Mouse (Mus musculus) cerebellum, adult 11-12 months (tissue): ENCODE measurements at regions not wholly inside any gene's neighbourhood (a gene's known extent, or its start where the extent isn't known, plus 50 kb on each side); places are given as distances from the start of the nearest gene placed in this dataset.

Experiments used
- DNase-seq: peaks from one replicate; pipeline ENCODE4 v3.0.0; 2022

DNA sequence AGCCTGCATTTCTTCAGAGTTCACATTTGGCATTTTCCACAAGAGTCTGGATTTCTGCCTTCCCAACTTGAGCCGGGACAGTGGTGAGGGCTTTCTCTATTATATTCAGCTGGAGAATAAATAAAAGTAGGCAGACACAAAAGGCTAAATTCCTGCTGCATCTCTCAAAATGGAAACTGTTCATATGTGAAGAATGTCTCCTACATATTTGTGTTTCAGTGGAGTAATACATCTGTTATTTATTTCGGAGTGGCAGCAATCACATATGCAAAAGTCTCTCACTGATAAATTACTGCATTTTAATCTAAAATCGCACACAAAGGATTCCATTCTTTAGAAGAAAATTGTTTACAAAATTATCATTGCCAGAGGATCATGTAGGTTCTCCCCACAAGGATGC, 230.9 kb upstream of the Tank start:
- DNase-seq, result no peak

GRCm38 (mm10) chr2:61346012-61346760, 232.2 kb upstream of the Tank start:
- DNase-seq, result no peak

DNA sequence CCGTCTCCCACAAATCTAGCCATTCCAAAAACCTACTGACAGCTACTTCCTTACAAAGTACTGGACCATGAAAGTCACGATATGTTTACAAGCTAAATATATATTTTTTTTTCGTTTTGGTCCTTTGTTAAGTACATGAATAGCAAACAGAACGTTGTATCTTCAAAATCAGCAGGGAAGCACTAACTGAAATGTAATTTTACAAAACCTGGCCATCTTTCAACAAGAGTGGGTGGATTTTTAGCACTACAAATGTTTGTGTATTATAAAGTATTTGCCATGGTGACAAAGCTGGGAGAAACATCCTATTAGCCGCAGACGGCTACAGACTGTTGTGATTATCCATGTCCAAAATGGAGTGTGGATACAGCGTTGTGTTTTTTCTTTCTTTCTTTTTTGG, 233.1 kb upstream of the Tank start:
- DNase-seq, result no peak

GRCm38 (mm10) chr2:61344556-61345131, 233.7 kb upstream of the Tank start:
- no peak for DNase-seq

GRCm38 (mm10) chr2:61341254-61341653, 237.1 kb upstream of the Tank start:
- no peak for DNase-seq

GRCm38 (mm10) chr2:61319226-61319625, 259.2 kb upstream of the Tank start:
- no peak for DNase-seq

- DNase-seq, result no peak
These were observed 268.0 kb upstream of the Tank start for GRCm38 (mm10) chr2:61310405-61310804.

- DNase-seq, result no peak
These were observed 269.2 kb upstream of the Tank start for GRCm38 (mm10) chr2:61309219-61309618.

GRCm38 (mm10) chr2:61297135-61297534, 281.2 kb upstream of the Tank start:
- no peak for DNase-seq

DNA sequence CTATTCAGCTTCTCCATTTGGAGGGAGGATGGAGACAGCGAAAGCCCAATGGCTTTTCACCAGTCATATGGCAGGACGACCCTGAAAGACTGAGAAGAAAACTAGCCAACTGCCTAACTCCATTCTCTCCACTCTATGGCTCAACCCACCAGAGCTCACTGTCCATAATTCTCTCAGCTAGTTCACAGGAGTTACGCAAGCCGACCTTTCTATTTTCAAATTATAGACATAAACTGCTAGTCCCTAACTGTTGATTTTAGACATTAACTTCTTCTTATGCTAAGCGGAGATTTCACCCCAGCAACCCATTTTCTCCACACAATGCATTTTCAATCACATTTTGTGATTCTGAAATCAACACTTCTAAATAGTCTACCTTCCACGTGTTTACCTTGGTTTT, 281.8 kb upstream of the Tank start:
- DNase-seq, result no peak

DNA sequence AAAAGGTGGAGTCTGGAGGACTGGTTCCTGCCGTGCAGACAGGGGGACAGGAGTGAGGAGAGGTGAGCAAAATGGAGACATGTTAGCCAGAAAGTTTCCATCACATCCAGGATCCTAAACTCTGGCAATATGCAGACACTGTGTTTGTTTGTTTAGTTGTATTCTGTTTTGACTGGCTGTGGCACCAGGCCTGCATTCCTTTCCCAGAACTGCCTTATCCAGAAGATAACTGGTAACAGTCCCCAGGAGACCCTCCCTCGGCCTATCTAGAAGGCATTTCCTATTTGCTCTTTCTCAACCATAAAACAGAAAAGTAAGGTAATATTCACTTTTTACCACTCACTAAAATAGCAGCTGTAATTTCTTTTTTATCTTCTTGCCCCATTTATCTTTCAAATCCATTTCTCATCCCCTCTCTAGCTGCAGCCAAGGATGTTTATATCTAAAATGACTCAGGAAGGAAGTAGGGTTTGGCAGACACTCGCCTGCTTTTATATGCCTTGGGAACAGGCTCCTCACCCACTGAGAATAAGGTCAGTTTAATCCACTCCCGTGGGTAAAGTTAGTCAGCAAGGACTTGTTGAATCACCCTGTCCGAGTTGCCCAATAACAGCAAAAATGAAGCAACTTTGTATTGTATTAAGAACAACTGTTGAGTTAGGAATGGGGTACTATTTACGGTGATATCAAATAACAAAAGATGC, 283.0 kb upstream of the Tank start:
- no peak for DNase-seq

DNA sequence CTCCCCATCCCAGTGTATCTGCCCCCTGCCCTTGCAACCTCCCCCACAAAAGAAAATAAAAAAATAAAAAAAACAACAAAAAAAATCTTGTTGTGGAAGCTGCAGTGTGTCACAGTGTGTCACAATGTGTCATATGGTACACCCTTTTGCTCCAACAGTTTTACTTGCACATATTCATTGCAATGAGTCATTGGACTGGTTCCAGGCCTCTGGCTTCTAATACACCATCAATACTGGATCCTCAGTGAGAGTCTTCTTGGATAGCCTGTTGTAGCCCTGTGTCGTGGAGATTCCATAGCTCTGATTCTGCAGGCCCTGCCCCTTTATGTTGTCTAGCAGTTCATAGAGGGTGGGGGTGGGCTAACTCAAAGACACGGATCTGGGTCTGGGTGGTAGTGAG, 290.1 kb upstream of the Tank start:
- no peak for DNase-seq

DNA sequence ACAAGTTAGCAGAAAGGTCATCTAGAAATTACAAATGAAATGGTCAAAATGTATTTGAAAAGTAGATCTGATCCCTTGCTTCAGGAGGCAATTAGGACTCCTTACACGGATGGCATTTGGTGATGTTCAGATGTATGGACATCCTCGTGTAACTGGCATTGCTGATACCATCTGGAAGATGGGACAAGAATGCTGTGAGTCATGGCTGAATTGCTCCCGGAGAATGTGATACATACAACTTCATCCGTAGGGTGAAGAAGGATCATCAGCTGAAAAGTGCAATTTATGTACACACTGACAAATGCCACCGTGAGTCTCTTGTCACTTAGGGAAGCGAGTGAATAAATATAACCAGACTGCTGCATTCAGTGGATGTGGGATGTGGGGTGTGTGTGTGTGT, 293.7 kb upstream of the Tank start:
- DNase-seq, result no peak

GRCm38 (mm10) chr2:61283829-61284601, 294.4 kb upstream of the Tank start:
- no peak for DNase-seq

GRCm38 (mm10) chr2:61272721-61273120, 305.7 kb upstream of the Tank start:
- no peak for DNase-seq

GRCm38 (mm10) chr2:61267706-61268105, 304.7 kb upstream of the Rbms1 start:
- DNase-seq, result no peak

- DNase-seq, result no peak
These were observed 287.2 kb upstream of the Rbms1 start for GRCm38 (mm10) chr2:61250068-61250800.

DNA sequence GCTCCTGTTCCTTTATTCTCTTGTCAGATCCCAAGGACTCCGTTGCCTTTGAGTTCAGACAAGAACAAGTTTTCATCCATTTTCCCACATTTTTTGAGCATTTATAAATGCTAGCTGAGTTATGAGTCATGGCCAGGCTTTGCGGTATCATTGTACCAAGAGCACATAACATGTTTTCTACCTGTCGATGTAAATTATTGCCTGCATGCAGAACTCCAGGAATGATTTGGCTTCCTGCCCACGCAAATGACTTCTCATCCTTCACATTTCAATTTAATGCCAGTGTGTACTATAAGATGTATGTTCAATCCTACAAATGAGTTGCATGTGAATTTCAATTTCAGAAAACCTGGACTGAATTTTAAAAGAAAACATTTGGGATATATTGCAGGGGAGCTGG, 285.0 kb upstream of the Rbms1 start:
- no peak for DNase-seq

DNA sequence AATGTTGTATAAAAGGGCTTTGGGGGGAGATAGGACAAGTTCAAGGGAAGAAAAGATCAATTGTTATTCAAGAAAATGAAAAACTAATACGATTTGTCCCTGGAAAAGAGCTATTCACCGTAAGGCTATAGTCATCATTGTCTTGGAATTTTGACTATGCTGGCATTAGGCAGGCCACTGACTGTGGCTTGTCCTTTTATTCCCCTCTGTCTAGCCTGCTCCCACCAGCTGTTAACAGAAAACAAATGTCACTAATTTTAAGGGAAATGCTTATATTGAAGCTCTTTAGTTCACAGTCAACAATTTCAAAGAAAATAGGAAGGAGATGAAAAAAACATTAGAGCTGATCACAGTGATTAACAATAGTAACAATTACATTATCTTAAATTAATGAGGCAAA, 284.3 kb upstream of the Rbms1 start:
- DNase-seq, result no peak

- DNase-seq, result no peak
These were observed 283.8 kb upstream of the Rbms1 start for GRCm38 (mm10) chr2:61246691-61247258.

GRCm38 (mm10) chr2:61245526-61245925, 282.5 kb upstream of the Rbms1 start:
- DNase-seq, result no peak

GRCm38 (mm10) chr2:61221676-61222075, 258.7 kb upstream of the Rbms1 start:
- no peak for DNase-seq
